Mouse (Mus musculus) common myeloid progenitor, adult 5-6 weeks (primary cell): ENCODE results near the gene Tcta. TPM values are rescaled to one million over a fixed set of nuclear protein-coding genes. Genes with fewer than 3 reads are reported as not detected.

ENCODE experiments used
- ATAC-seq: replicated peaks from 2 replicates; pipeline ENCODE4 v1.8.0; 2016; ENCODE audit warnings: low read depth, mild to moderate bottlenecking, moderate TSS enrichment, inconsistent platforms; ENCODE audit not compliant: poor library complexity, severe bottlenecking
- total RNA-seq: library from RNA; stranded (forward); fragments of 200-1000, 187-1606 nt; gene quantifications from 2 replicates; pipeline ENCODE4 v1.2.3, GENCODE M21; 2017

Tcta gene
- 5.4 and 7.9 TPM in 2 replicates for total RNA-seq

GRCm38 (mm10) chr9:108305629-108306520, at the start of gene Tcta, which contains the start of gene Rhoa:
Gene Tcta, minus strand, starts transcription at chr9:108306160.
Gene Rhoa, plus strand, starts transcription at chr9:108306129.
- ATAC-seq, result peak; percentile 96

GRCm38 (mm10) chr9:108349727-108350126, 43.8 kb upstream of the Tcta start:
- no peak for ATAC-seq

GRCm38 (mm10) chr9:108348290-108348680, 42.3 kb upstream of the Tcta start:
- ATAC-seq, result peak; percentile 1; the same call in 1 of the 2 replicates

- peak; percentile 76 for ATAC-seq
Observed at GRCm38 (mm10) chr9:108347540-108348289, 41.8 kb upstream of the Tcta start, which contains the start of gene Usp4. Gene Usp4, plus strand, starts transcription at chr9:108347853.

GRCm38 (mm10) chr9:108347024-108347423, 41.1 kb upstream of the Tcta start:
- ATAC-seq, result no peak

GRCm38 (mm10) chr9:108344471-108344870, 38.5 kb upstream of the Tcta start:
- no peak for ATAC-seq

GRCm38 (mm10) chr9:108343835-108344234, 37.9 kb upstream of the Tcta start:
- ATAC-seq, result no peak

- no peak for ATAC-seq
Observed at GRCm38 (mm10) chr9:108343331-108343730, 37.4 kb upstream of the Tcta start.

- no peak for ATAC-seq
Observed at GRCm38 (mm10) chr9:108342301-108342831, 36.4 kb upstream of the Tcta start.

GRCm38 (mm10) chr9:108341801-108342200, 35.8 kb upstream of the Tcta start:
- ATAC-seq, result no peak

- no peak for ATAC-seq
Observed at GRCm38 (mm10) chr9:108341139-108341475, 35.1 kb upstream of the Tcta start.

GRCm38 (mm10) chr9:108340258-108341138, 34.5 kb upstream of the Tcta start:
- ATAC-seq, result peak; percentile 45

- ATAC-seq, result no peak
Observed at GRCm38 (mm10) chr9:108339886-108340257, 33.9 kb upstream of the Tcta start.

GRCm38 (mm10) chr9:108338886-108339781, 33.2 kb upstream of the Tcta start, which contains the start of gene Gpx1:
Gene Gpx1, plus strand, starts transcription at chr9:108338903.
- peak; percentile 75 for ATAC-seq

- no peak for ATAC-seq
Observed at GRCm38 (mm10) chr9:108338551-108338885, 32.6 kb upstream of the Tcta start.

- no peak for ATAC-seq
Observed at GRCm38 (mm10) chr9:108337848-108338550, 32.0 kb upstream of the Tcta start.

- ATAC-seq, result no peak
Observed at GRCm38 (mm10) chr9:108325811-108326210, 19.9 kb upstream of the Tcta start.

GRCm38 (mm10) chr9:108324784-108325183, 18.8 kb upstream of the Tcta start:
- no peak for ATAC-seq
